Mouse (Mus musculus) embryonic stem cell, embryonic (primary cell): ENCODE data around the gene Gm8024.
"Not testable (repeated sequence)": the region's sequence is repeated elsewhere in the genome, so short reads cannot be mapped to it uniquely, and the experiment has no call there.

Experiments used
- CTCF ChIA-PET, 4 experiments: fragments of 300-600 bp in 2 of 4; fragments of 350-600 bp in 2 of 4; sonication (Branson Sonifier 250); formaldehyde crosslinking; loops; one replicate each; lab custom pipeline; 2022; ENCODE audit warnings: inconsistent platforms in 2 of 4; lab: Charles Lee
- POLR2A ChIA-PET, 4 experiments: fragments of 300-600 bp in 2 of 4; fragments of 350-600 bp in 2 of 4; sonication (Branson Sonifier 250); formaldehyde crosslinking; loops; one replicate each; lab custom pipeline; 2022; ENCODE audit warnings: antibody characterized with exemption in 4 of 4, inconsistent platforms in 1 of 4; lab: Charles Lee

Gene Gm8024

DNA sequence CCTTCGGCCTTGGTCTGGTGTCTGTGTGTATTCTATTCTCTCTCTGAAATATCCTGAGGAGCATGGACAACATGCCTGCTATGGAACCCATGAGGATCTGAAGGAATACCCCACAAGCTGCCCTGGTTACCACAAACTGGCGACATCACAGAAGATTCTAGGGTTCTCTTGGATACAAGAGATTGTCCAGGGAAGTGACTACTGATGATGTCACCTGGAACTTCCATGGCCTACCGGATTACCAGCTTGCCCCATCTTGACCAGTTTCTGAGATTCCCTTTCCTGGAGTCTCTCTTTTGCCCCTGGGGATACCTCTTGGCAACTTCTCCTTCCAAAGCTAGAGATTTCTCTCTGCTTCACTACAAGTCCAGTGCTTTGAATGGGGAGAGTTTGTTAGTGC, at the start of gene Gm8024:
TSS of gene Gm8024 (minus strand) at position 101 of the 400 bp plus-strand sequence.
- POLR2A ChIA-PET, CTCF ChIA-PET: not testable (repeated sequence)

DNA sequence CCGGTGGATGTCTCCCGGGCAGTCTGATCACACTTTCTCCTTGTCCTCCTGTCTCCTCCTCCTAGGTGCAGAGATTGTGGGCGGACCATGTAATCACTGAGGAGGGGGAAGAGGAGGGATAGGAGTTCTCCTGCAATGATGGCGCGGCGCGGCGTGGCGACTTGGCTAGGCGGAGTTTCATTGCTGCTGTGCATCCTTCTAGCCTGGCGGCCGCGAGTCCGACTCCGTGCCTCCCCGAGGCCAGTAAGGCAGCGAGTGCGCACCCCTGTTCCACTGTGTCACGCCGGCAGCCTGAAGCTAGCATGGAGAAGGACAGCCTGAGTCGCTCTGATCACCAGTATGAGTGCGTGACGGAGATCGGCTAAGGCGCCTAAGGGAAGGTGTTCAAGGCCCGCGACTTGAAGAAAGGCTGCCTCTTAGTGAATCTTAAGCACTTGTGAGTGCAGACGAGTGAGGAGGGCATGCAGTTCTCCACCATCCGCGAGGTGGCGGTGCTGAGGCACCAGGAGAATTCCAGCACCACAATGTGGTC, 19.2 kb upstream of the Gm8024 start:
- POLR2A ChIA-PET, CTCF ChIA-PET: not testable (repeated sequence)

DNA sequence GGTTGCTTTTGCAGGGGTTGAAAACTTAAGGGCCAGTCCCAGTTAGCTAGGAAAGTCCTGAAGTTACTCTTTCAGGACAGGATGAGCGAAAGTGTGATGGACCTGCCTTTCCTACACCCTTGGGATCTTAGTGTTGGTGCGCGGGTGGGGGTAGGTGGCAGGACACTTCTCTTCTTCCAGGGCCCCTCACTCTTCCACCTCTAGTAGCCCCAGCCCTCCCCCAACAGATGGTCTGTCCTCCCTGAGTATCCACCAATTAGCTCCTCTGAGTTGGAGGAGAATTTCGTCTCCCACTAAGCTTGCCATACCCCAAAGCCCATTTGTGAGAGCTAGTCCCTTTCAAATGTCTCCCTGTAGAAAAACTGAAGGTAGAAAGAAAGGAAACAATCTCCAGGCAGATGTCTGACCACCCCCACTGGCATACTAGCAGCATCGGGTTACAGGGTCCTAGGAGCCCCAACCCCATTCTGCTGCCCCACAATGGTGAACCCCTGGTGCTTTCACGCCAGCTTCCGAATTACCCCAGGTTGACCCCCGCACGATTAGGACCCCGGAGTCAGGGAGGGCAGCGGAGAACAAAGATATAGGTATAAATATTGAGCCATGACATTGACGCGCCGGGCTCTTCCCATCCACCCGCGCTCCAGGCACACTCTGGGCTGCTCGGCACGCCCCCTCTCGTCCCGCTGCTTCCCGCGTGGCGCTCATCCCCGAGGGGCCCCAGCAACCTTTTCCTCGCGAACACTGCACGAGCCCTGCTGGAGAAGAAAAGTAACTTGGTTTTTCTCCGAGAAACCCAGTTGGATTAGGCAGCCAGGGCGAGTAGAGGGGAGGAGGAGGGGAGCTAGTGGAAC, 18.5 kb upstream of the Gm8024 start:
- POLR2A ChIA-PET, CTCF ChIA-PET: not testable (repeated sequence)

DNA sequence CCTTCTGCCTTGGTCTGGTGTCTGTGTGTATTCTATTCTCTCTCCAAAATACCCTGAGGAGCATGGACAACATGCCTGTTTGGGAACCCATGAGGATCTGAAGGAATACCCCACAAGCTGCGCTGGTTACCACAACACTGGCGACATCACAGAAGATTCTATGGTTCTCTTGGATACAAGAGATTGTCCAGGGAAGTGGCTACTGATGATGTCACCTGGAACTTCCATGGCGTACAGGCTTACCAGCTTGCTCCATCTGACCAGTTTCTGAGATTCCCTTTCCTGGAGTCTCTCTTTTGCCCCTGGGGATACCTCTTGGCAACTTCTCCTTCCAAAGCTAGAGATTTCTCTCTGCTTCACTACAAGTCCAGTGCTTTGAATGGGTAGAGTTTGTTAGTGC, 21.8 kb downstream of the Gm8024 start, which contains the start of gene Gm8020:
TSS of gene Gm8020 (minus strand) at position 101 of the 400 bp plus-strand sequence.
- CTCF ChIA-PET, POLR2A ChIA-PET: not testable (repeated sequence)
